Mouse (Mus musculus): Measurements from ENCODE around the gene Tex19.2.
A peak's percentile ranks its signal among the peaks of the same experiment; 100 is the strongest.

The Tex19.2 gene

GRCm38 (mm10) chr11:121118577-121118976 lies at the start of gene Tex19.2:
TSS of gene Tex19.2 (minus strand) at chr11:121118677.
- no peak for DNase-seq (ENCODE audit: low spot score)

GRCm38 (mm10) chr11:121163751-121164150 lies 45.3 kb upstream of the Tex19.2 start:
- DNase-seq (ENCODE audit: low spot score), result no peak

GRCm38 (mm10) chr11:121160636-121161346 lies 42.3 kb upstream of the Tex19.2 start:
- no peak for DNase-seq (ENCODE audit: low spot score)

- no peak for DNase-seq (ENCODE audit: low spot score)
These were observed 41.5 kb upstream of the Tex19.2 start, which contains the start of gene Uts2r for GRCm38 (mm10) chr11:121159971-121160370. TSS of gene Uts2r (plus strand) at chr11:121160271.

- no peak for DNase-seq (ENCODE audit: low spot score)
These were observed 38.0 kb upstream of the Tex19.2 start for GRCm38 (mm10) chr11:121156411-121156891.

GRCm38 (mm10) chr11:121154203-121154602 lies 35.7 kb upstream of the Tex19.2 start:
- no peak for DNase-seq (ENCODE audit: low spot score)

- no peak for DNase-seq (ENCODE audit: low spot score)
These were observed 29.7 kb upstream of the Tex19.2 start for GRCm38 (mm10) chr11:121148193-121148592.

GRCm38 (mm10) chr11:121145865-121146264 lies 27.4 kb upstream of the Tex19.2 start, which contains the start of gene Tex19.1:
TSS of gene Tex19.1 (plus strand) at chr11:121146143.
- no peak for DNase-seq (ENCODE audit: low spot score)

- no peak for DNase-seq (ENCODE audit: low spot score)
These were observed 25.0 kb upstream of the Tex19.2 start for GRCm38 (mm10) chr11:121143325-121144015.

GRCm38 (mm10) chr11:121138732-121139131 lies 20.3 kb upstream of the Tex19.2 start:
- DNase-seq (ENCODE audit: low spot score), result no peak

- DNase-seq (ENCODE audit: low spot score), result no peak
These were observed 19.2 kb upstream of the Tex19.2 start for GRCm38 (mm10) chr11:121137682-121138081.

- DNase-seq (ENCODE audit: low spot score), result no peak
These were observed 16.1 kb upstream of the Tex19.2 start for GRCm38 (mm10) chr11:121134600-121134999.

- DNase-seq (ENCODE audit: low spot score), result no peak
These were observed 11.1 kb upstream of the Tex19.2 start for GRCm38 (mm10) chr11:121129616-121130015.

- no peak for DNase-seq (ENCODE audit: low spot score)
These were observed 9.0 kb upstream of the Tex19.2 start for GRCm38 (mm10) chr11:121127441-121127840.

- peak; percentile 42 for DNase-seq (ENCODE audit: low spot score)
These were observed 7.9 kb upstream of the Tex19.2 start for GRCm38 (mm10) chr11:121126395-121126794.

- no peak for DNase-seq (ENCODE audit: low spot score)
These were observed 7.2 kb upstream of the Tex19.2 start for GRCm38 (mm10) chr11:121125522-121126172.

- DNase-seq (ENCODE audit: low spot score), result no peak
These were observed 5.0 kb upstream of the Tex19.2 start for GRCm38 (mm10) chr11:121123438-121123837.

GRCm38 (mm10) chr11:121122024-121122670 lies 3.7 kb upstream of the Tex19.2 start:
- DNase-seq (ENCODE audit: low spot score), result no peak

- no peak for DNase-seq (ENCODE audit: low spot score)
These were observed 2.7 kb upstream of the Tex19.2 start for GRCm38 (mm10) chr11:121121151-121121550.

GRCm38 (mm10) chr11:121118106-121118505 lies 371 bp downstream of the Tex19.2 start:
- DNase-seq (ENCODE audit: low spot score), result no peak

- no peak for DNase-seq (ENCODE audit: low spot score)
These were observed 6.2 kb downstream of the Tex19.2 start for GRCm38 (mm10) chr11:121112091-121112775.

- no peak for DNase-seq (ENCODE audit: low spot score)
These were observed 6.9 kb downstream of the Tex19.2 start for GRCm38 (mm10) chr11:121111601-121112000.

All from c-Kit-positive CD71-positive TER-119-positive erythroid progenitor cells, embryonic 14.5 days (primary cell).